Mouse (Mus musculus) intestine, embryonic 16.5 days (tissue): ENCODE measurements at regions not wholly inside any gene's neighbourhood (a gene's known extent, or its start where the extent isn't known, plus 50 kb on each side); places are given as distances from the start of the nearest gene placed in this dataset.
A peak's percentile ranks its signal among the peaks of the same experiment; 100 is the strongest.

Experiments used
- ATAC-seq: fragments of 200-750 bp; cut with Nextera tagmentation; 2 replicates; pipeline ENCODE4 v1.8.0; 2017; ENCODE audit warnings: moderate TSS enrichment, moderate library complexity
- H3K27ac ChIP-seq: fragments of 300-500 bp; sonication (generic); 2 replicates; pipeline ENCODE4 v1.5.1; 2014; ENCODE audit warnings: mild to moderate bottlenecking, low read length
- H3K27me3 ChIP-seq: fragments of 300-500 bp; sonication (generic); replicated peaks from 2 replicates; pipeline ENCODE4 v1.6.1; 2014; ENCODE audit warnings: low read length, control low read depth, mixed read lengths; ENCODE audit not compliant: control insufficient read depth, insufficient read depth
- H3K36me3 ChIP-seq: fragments of 300-500 bp; sonication (generic); 2 replicates; pipeline ENCODE4 v1.6.1; 2014; ENCODE audit warnings: low read length, control low read depth; ENCODE audit not compliant: control insufficient read depth, insufficient read depth
- H3K4me1 ChIP-seq: fragments of 300-500 bp; sonication (generic); 2 replicates; pipeline ENCODE4 v1.6.1; 2014; ENCODE audit warnings: low read length, control low read depth, mixed read lengths; ENCODE audit not compliant: control insufficient read depth, insufficient read depth
- H3K4me2 ChIP-seq: fragments of 300-500 bp; sonication (generic); 2 replicates; pipeline ENCODE4 v1.6.1; 2014; ENCODE audit warnings: low read depth, low read length, control low read depth
- H3K4me3 ChIP-seq: fragments of 300-500 bp; sonication (generic); 2 replicates; pipeline ENCODE4 v1.5.1; 2014; ENCODE audit warnings: mild to moderate bottlenecking, low read length
- H3K9ac ChIP-seq: fragments of 300-500 bp; sonication (generic); 2 replicates; pipeline ENCODE4 v1.6.1; 2014; ENCODE audit warnings: low read depth, low read length
- H3K9me3 ChIP-seq: fragments of 300-500 bp; sonication (generic); 2 replicates; pipeline ENCODE4 v1.6.1; 2016; ENCODE audit warnings: low read length, control low read depth; ENCODE audit not compliant: control insufficient read depth
- WGBS: fragments of 180-500 bp; shearing (Covaris S2); extraction: QIAGEN DNeasy Blood & Tissue Kit; methylation state at CpG from one replicate; pipeline ENCODE4 v1.1.7; 2014; 5-methylcytosine and 5-hydroxymethylcytosine counted together

DNA sequence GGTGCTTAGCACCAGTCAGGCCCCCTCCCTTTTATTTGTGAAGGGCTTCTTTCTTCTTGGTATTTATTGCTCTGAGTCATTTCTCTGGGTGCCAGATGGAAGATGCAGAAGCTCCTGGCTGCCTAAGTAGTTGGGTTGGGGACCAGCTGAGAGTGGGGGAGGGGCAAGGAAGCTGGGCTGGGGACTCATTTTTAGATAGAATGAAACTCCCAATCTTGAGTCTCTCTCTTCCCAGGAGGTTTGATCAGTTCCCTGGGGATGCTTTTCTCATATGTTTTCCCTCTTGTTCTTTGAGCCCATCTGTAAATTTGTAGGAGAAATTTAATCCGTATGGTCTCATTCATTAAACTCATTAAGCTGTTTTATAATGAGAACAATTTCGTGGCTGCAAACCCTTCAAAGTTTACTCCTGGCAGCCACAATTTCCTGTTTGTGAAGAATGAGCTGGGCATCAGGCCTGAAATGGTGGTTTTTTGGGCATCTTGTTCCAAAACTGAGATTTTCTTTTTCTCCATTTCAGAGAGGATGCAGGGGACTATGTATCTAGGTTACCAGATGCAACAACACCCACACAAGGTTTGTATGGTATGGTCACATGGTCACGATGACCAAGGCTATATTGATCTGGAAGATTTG, 98.9 kb upstream of the Slit3 start:
- H3K4me3 ChIP-seq: no peak overlapping the region
- H3K27ac ChIP-seq: no peak overlapping the region
- no peaks in the 10 kb centered on the region for H3K27me3 ChIP-seq
- ATAC-seq: no peak
- H3K36me3 ChIP-seq: no peaks in the 10 kb centered on the region
- H3K4me2 ChIP-seq: no peak overlapping the region
- H3K9ac ChIP-seq: no peak overlapping the region
- no peaks in the 10 kb centered on the region for H3K9me3 ChIP-seq
- no peaks in the 10 kb centered on the region for H3K4me1 ChIP-seq
- whole genome bisulfite sequencing: 62% methylated on average over 3 of the region's 3 CpGs

DNA sequence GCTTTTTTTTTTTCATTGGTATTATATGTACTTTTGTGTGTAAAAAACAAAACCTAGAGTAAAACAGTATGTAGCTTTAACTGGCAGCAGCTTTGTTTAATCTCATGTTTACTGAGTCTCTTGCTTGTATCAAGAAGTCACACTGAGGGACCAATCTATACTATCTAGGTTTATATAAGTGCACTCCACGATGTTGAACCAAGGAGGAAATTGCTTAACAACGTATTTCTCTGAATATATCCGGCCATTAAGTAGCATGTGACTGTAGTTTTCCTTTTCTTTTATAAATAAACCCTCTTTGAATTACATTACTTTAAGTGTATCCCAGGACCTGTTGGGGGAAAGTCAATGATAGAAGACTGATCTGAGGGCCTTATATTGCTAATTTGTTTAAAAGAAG, 104.0 kb upstream of the Slit3 start:
- Histone ChIP-seq H3K4me2 (no peak overlapping the region), H3K4me3 (no peak overlapping the region), H3K27me3 (no peaks in the 10 kb centered on the region), H3K9ac (no peak overlapping the region), H3K4me1 (peaks cover 2% of the 10 kb centered on the region; the same call in 1 of the 2 replicates), H3K9me3 (no peaks in the 10 kb centered on the region), H3K36me3 (no peaks in the 10 kb centered on the region), H3K27ac (no peak overlapping the region)
- WGBS: 21% methylated on average over 3 of the region's 3 CpGs
- no peak for ATAC-seq

DNA sequence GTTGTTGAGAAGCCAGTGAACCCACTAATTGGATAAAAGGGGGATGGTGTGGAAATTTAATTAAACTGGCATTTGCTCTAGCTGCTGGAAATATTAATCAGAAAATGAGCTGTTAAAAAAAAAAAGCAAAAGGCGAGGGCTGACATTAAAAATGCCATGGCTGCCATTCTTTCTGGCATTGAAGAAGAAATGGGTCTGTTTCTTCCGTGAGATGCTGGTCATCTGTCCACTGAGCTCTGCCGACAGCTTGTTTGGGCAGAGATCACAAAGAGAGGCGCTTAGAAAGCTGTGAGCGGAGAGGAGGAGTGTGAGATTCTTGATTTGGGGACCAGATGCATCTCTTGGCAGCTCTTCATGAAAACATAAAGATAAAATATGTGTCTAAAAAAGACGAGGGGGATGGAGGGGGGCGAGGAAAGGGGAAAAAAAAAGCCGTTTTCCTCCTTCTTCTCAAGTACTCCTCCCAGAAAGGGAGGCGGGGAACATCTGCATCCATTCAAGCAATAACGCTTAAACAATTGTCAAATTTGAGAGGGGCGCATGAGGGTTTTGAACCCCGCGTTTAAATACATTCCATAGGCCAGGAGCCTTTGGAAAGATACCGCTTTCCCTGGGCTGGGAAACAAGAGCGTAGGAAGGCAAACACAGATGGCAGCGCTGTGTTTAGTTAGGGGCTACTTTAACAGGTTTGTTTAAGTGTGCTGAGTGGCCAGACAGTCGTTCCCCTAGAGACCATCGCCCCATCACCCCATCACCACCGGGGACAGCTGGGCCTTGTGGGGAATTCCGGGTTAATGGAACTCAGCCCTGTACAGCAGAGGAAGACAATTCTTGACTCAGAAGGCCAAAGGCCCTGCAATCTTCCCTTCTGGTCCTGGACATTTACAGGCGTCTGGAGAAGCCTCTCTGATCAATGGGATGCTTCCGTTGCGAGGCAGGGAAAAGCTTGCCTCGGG, 109.2 kb upstream of the Slit3 start:
- H3K27me3 ChIP-seq: no peaks in the 10 kb centered on the region
- no peak overlapping the region for H3K4me3 ChIP-seq
- H3K4me1 ChIP-seq: peaks cover 6% of the 10 kb centered on the region
- no peak overlapping the region; the same call in 1 of the 2 replicates for H3K4me2 ChIP-seq
- H3K9ac ChIP-seq: no peak overlapping the region
- ATAC-seq: peak; percentile 60
- H3K9me3 ChIP-seq: no peaks in the 10 kb centered on the region
- H3K36me3 ChIP-seq: no peaks in the 10 kb centered on the region
- WGBS: 29% methylated on average over 24 of the region's 24 CpGs
- H3K27ac ChIP-seq: peak overlapping the region; percentile 65

- Histone ChIP-seq H3K4me2 (peak overlapping the region; percentile 26; the same call in 1 of the 2 replicates), H3K4me3 (no peak overlapping the region; the same call in 1 of the 2 replicates), H3K9ac (no peak overlapping the region), H3K27ac (peak overlapping the region; percentile 17; the same call in 1 of the 2 replicates), H3K27me3 (no peaks in the 10 kb centered on the region), H3K4me1 (peaks cover 7% of the 10 kb centered on the region), H3K36me3 (no peaks in the 10 kb centered on the region), H3K9me3 (no peaks in the 10 kb centered on the region)
- ATAC-seq: peak; percentile 74
- 25% methylated on average over 20 of the region's 20 CpGs for WGBS
Observed at GRCm38 (mm10) chr11:35006773-35007567, 114.1 kb upstream of the Slit3 start.

GRCm38 (mm10) chr11:35005143-35005542, 115.9 kb upstream of the Slit3 start:
- no peak for ATAC-seq
- no peaks in the 10 kb centered on the region for H3K9me3 ChIP-seq
- H3K27ac ChIP-seq: no peak overlapping the region
- H3K4me3 ChIP-seq: no peak overlapping the region
- no peak overlapping the region for H3K9ac ChIP-seq
- H3K27me3 ChIP-seq: no peaks in the 10 kb centered on the region
- H3K36me3 ChIP-seq: no peaks in the 10 kb centered on the region
- H3K4me1 ChIP-seq: peaks cover 7% of the 10 kb centered on the region; the same call in 1 of the 2 replicates
- no peak overlapping the region for H3K4me2 ChIP-seq
- 87% methylated on average over 3 of the region's 3 CpGs for WGBS

GRCm38 (mm10) chr11:35004431-35004830, 116.6 kb upstream of the Slit3 start:
- Histone ChIP-seq H3K4me2 (no peak overlapping the region), H3K9ac (no peak overlapping the region), H3K4me3 (no peak overlapping the region), H3K36me3 (no peaks in the 10 kb centered on the region), H3K9me3 (no peaks in the 10 kb centered on the region), H3K27ac (no peak overlapping the region), H3K4me1 (peaks cover 7% of the 10 kb centered on the region; the same call in 1 of the 2 replicates), H3K27me3 (no peaks in the 10 kb centered on the region)
- 38% methylated on average over 1 of the region's 1 CpGs for WGBS
- ATAC-seq: no peak

GRCm38 (mm10) chr11:35003956-35004355, 117.1 kb upstream of the Slit3 start:
- Histone ChIP-seq H3K36me3 (no peaks in the 10 kb centered on the region), H3K4me2 (no peak overlapping the region), H3K4me3 (no peak overlapping the region), H3K27me3 (no peaks in the 10 kb centered on the region), H3K9ac (no peak overlapping the region), H3K4me1 (peaks cover 7% of the 10 kb centered on the region; the same call in 1 of the 2 replicates), H3K27ac (no peak overlapping the region), H3K9me3 (no peaks in the 10 kb centered on the region)
- 23% methylated on average over 3 of the region's 3 CpGs for WGBS
- no peak for ATAC-seq

- Histone ChIP-seq H3K36me3 (no peaks in the 10 kb centered on the region), H3K4me3 (no peak overlapping the region), H3K27ac (no peak overlapping the region), H3K4me1 (no peaks in the 10 kb centered on the region), H3K4me2 (no peak overlapping the region), H3K9ac (no peak overlapping the region), H3K9me3 (no peaks in the 10 kb centered on the region), H3K27me3 (no peaks in the 10 kb centered on the region)
- no peak for ATAC-seq
- 87% methylated on average over 2 of the region's 2 CpGs for WGBS
Observed at GRCm38 (mm10) chr11:34997906-34998305, 123.1 kb upstream of the Slit3 start.

GRCm38 (mm10) chr11:34995515-34995914, 125.5 kb upstream of the Slit3 start:
- 86% methylated on average over 4 of the region's 4 CpGs for WGBS

More at GRCm38 (mm10) chr11:34995515-34995914, 125.5 kb upstream of the Slit3 start:
- H3K27ac ChIP-seq: no peak overlapping the region
- no peaks in the 10 kb centered on the region for H3K4me1 ChIP-seq
- no peak overlapping the region for H3K9ac ChIP-seq
- no peaks in the 10 kb centered on the region for H3K27me3 ChIP-seq
- H3K4me2 ChIP-seq: no peak overlapping the region
- H3K9me3 ChIP-seq: no peaks in the 10 kb centered on the region
- H3K4me3 ChIP-seq: no peak overlapping the region
- ATAC-seq: no peak
- H3K36me3 ChIP-seq: no peaks in the 10 kb centered on the region
